ENCODE assay signal across 8 mouse cellular contexts in the genomic region with DNA sequence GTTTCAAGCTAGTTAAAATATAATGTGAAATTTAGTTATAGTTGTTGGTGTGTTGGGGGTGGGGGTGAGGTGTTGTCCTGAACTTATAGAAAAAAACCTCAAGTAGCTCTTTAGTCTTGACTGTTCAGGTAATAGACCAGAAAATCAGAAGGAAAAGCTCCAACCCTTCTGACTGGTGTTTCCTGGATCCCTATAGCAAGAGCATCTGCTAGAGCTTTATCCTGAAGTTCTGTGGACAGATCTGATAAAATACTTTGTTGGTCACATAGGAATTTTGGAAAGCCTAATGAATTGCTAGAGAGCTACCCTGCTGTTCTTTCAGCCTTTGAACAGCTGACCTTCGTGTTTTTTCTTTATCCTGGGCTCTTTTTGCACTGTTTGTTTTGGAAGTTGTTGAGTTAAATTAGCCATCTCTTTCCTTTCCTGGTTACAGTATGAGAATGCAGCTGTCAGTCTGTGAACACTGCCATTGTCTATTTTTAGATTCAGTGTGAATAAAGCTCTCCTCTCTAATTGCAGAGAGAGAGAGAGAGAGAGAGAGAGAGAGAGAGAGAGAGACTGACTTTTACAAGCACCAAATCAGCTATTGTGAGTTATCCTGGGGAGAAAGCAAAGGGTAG. TPM values are rescaled to one million over a fixed set of nuclear protein-coding genes. Genes with fewer than 3 reads are reported as not detected.
DNase-seq lines count a peak whose midpoint lies in the region; ATAC-seq and TF ChIP-seq lines count a peak whose summit lies in the region.

No protein-coding gene starts in this region.

- no peaks in the 10 kb centered on the region for H3K9me3 ChIP-seq in heart, embryonic 14.5 days (ENCODE audit: control insufficient read depth, low read length)

- no peak overlapping the region for H3K9ac ChIP-seq in heart, embryonic 14.5 days (ENCODE audit: low read length)

- no peak for TF ChIP-seq CTCF in layer of hippocampus, adult 2 months (conservative IDR thresholded peaks at IDR 0.05)

- TF ChIP-seq POLR2A in myocyte (IDR thresholded peaks at IDR 0.05; ENCODE audit: insufficient read length, low read depth) = no peak

- peak overlapping the region; percentile 43 for H3K4me2 ChIP-seq in heart, embryonic 14.5 days (ENCODE audit: low read length)
- H3K4me2 ChIP-seq in myocyte (ENCODE audit: low read depth) = peak overlapping the region; percentile 74

- ATAC-seq in heart, embryonic 14.5 days (ENCODE audit: insufficient number of reproducible peaks, insufficient read depth, low FRiP score, low read depth) = no peak; the same call in 1 of the 2 replicates

- peaks cover 64% of the 10 kb centered on the region for H3K79me2 ChIP-seq in myocyte (ENCODE audit: control insufficient read depth, insufficient read depth)

- WGBS in heart, embryonic 14.5 days = 2% methylated on average over 1 of the region's 1 CpGs

- H3K27ac ChIP-seq in layer of hippocampus, adult 2 months = peak overlapping the region; percentile 80
- H3K27ac ChIP-seq in heart, embryonic 14.5 days (replicated peaks in 1 of 2; ENCODE audit: control insufficient read depth in 1 of 2, insufficient read depth in 1 of 2, low read depth in 2 of 2, low read length in 2 of 2) = peak overlapping the region; percentile 71 to 88; a peak in 3 of 4 replicates

- H3ac ChIP-seq in myocyte (ENCODE audit: control insufficient read depth, insufficient read length) = no peak overlapping the region

- H3K4me3 ChIP-seq in layer of hippocampus, adult 2 months = no peak overlapping the region
- no peak overlapping the region for H3K4me3 ChIP-seq in heart, embryonic 14.5 days (ENCODE audit: control insufficient read depth in 1 of 2, insufficient read depth in 1 of 2, low read depth in 1 of 2, low read length in 2 of 2)
- H3K4me3 ChIP-seq in myocyte = no peak overlapping the region

- 0 out of 2 replicates have a peak, but pooled peaks cover 3% of the 10 kb centered on the region for H3K36me3 ChIP-seq in heart, embryonic 14.5 days (ENCODE audit: control insufficient read depth, insufficient read depth, low read length)
- no peaks in the 10 kb centered on the region for H3K36me3 ChIP-seq in myocyte (ENCODE audit: control insufficient read depth, insufficient read depth)

- H3K27me3 ChIP-seq in heart, embryonic 14.5 days (ENCODE audit: control insufficient read depth, insufficient read depth, low read length) = no peaks in the 10 kb centered on the region
- H3K27me3 ChIP-seq in myocyte (ENCODE audit: control insufficient read depth, insufficient read depth, insufficient read length) = no peaks in the 10 kb centered on the region

- peaks cover 6 to 43% of the 10 kb centered on the region in 2 experiments for H3K4me1 ChIP-seq in heart, embryonic 14.5 days (ENCODE audit: control insufficient read depth in 2 of 2, insufficient read depth in 2 of 2, low read length in 2 of 2)

- peak in 1 of 2 experiments; percentile 10 for DNase-seq in layer of hippocampus, adult 2 months (ENCODE audit: low spot score in 2 of 2)
- no peak for DNase-seq in layer of hippocampus, postnatal 36 days
- peak; percentile 35 for DNase-seq in embryo, embryonic 10.5 days (ENCODE audit: low spot score)
- no peak for DNase-seq in thymus, postnatal 10 days (ENCODE audit: low spot score in 2 of 2)
- DNase-seq in layer of hippocampus, postnatal 25 days (ENCODE audit: extremely low spot score in 1 of 2, low spot score in 1 of 2) = no peak
- DNase-seq in right cerebral cortex, postnatal 36 days (ENCODE audit: low spot score in 2 of 2) = no peak

TF ChIP-seq in myocyte, 11 proteins besides CTCF, POLR2A, EP300 and RAD21:
- peak; percentile 41 for TF ChIP-seq TCF12 (IDR thresholded peaks at IDR 0.05; ENCODE audit: insufficient read depth, poor library complexity, severe bottlenecking)
- peak; percentile 11 to 47 (median 18) for TF ChIP-seq MYOD1 (IDR thresholded peaks at IDR 0.05; ENCODE audit: control insufficient read depth in 1 of 3, insufficient read length in 2 of 3, low read depth in 2 of 3)
- peak in 2 of 3 experiments; percentile 2 to 96 for TF ChIP-seq MYOG (IDR thresholded peaks at IDR 0.05; ENCODE audit: control insufficient read depth in 1 of 3, insufficient read depth in 1 of 3, insufficient read length in 2 of 3, low read depth in 2 of 3)
- peak; percentile 51 for TF ChIP-seq USF1 (IDR thresholded peaks at IDR 0.05; ENCODE audit: low read depth)
- TF ChIP-seq POLR2AphosphoS2 (IDR thresholded peaks at IDR 0.05; ENCODE audit: insufficient read length, low read depth) = no peak
TF ChIP-seq in myocyte: peak in this region for 4.

RNA-seq across cellular contexts. Expression of a gene that starts 46.4 kb away (rescaled TPM):
- total RNA-seq in layer of hippocampus, adult 2 months (2021) = 10 to 100 TPM; 19.5 to 22.3 TPM
- total RNA-seq in layer of hippocampus, postnatal 36 days (2021) = 10 to 100 TPM; 20.6 to 22.2 TPM
- polyA plus RNA-seq in heart, embryonic 14.5 days (2014; fragmentation: Nextera tagmentation; extraction: Ambion mirVana) = 150 TPM in 2 replicates
- 187 TPM for polyA plus RNA-seq in myocyte (2012; fragmentation: generic; extraction: Trizol)
- 10 to 100 TPM; 19.8 to 24.5 TPM for total RNA-seq in layer of hippocampus, postnatal 25 days (2021)
